Mouse (Mus musculus): ENCODE results near the gene Platr25.
A peak's percentile ranks its signal among the peaks of the same experiment; 100 is the strongest.
"Not testable (repeated sequence)": the region's sequence is repeated elsewhere in the genome, so short reads cannot be mapped to it uniquely, and the experiment has no call there.

Gene Platr25

GRCm38 (mm10) chr13:62760432-62761415 lies at the start of gene Platr25:
Platr25 (minus strand) TSS chr13:62760709.
- DNase-seq (ENCODE audit: low spot score in 2 of 2): peak; percentile 53 to 66

DNA sequence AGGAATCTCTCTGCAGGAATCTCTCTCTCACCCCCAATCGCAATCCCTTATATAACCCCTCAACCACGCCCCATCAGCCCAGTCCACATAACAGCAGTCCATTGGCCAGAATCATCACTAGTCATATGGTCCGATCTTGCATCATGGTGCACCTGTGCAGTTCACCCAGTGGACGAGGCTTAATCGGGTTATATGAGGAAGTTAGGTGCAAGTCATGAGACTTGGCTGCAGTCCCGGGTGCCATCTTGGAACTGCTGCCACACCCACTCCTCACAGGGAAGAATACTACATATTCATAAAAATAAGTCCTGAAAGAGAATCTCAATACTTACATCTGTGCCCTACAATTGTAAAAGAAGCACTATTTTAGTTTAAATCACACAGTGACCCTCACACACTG lies 47.5 kb upstream of the Platr25 start:
- DNase-seq (ENCODE audit: low spot score in 2 of 2): not testable (repeated sequence)

- not testable (repeated sequence) for DNase-seq (ENCODE audit: low spot score in 2 of 2)
These were observed 25.6 kb upstream of the Platr25 start for GRCm38 (mm10) chr13:62786135-62786493.

DNA sequence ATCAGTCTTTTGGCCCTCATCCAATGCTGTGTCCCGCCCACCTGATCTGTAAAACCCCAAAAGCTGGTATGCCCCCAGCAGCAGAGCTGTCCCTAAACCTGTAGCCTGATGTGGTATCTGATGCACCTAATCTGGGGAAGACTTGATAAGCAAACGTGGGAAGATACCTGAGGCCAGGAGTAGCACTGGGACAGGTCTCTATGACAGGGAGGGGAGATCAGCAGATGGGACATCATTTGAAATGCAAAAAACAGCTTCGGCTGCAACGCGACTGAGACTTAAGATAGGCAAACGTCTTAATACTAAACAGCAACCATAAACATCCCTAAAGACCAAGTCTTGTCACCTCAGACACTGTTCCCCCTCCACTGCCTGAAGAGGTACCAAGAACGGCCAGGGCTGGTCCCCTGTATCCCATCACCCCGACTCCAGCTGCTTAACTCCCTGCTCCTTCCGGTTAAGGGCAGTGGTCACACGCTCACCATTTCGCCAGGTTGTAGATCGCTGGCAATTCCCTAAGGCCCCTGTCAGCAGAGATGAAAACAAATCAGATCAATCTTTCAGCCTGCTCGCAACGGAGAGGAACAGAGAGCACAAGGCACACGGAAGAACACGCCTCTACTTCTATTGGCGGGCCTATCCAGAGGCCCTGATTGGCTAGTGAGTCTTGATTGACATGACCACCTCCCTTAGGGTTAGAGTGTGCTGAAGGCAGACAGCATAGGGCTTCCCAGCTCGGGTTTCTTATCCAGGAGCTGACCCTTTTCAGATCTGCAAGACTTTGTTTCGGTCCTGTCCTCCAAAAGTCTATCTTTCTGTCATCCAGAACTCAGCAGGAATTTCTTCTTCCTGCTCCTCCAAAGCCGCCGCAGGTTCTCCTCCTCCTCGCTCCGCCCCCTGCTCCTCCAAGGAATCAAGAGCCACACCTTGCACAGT lies 25.0 kb upstream of the Platr25 start, which contains the start of gene Gm5141:
Gm5141 (minus strand) TSS at position 610 of the 936 bp plus-strand sequence.
- peak; percentile 28 to 32 for DNase-seq (ENCODE audit: low spot score in 2 of 2)

DNA sequence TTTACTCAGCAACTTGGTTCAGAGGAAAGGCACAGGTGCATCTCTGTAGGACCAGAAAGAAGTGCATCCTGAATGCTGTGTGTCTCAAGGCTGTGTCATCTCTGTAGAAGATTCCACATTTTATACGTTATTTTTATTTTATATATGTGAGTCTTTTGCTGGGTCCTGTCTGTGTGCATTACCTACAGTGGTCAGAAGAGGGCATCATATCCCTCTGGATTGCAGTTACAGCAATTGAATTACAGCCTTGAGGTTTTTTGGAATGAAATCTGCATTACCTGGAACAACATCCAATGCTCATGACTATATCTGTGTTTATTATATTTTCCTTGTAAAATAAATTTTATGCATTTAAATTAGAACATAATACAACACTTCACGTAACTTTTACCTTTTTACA lies 3.3 kb upstream of the Platr25 start:
- peak; percentile 6 to 20 for DNase-seq (ENCODE audit: low spot score in 2 of 2)

DNA sequence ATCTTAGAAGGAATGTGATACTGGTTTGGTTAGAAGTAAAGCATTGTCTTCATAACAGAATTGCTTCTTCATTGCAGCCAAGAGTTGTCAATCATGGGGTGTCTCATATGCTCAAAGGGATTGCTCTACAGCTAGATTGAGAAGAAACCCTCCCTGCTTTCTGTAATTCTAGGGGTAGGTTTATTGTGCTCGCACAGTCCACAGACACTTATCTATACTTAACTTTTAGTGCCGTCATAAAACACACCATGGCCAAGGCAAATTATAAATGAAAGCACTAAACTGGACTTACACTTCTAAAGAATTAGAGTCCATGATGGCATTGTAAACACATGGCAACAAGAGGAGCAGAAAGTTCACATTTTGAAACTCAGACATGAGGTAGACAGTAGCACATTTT lies 27.2 kb downstream of the Platr25 start:
- no peak for DNase-seq (ENCODE audit: low spot score in 2 of 2)

GRCm38 (mm10) chr13:62712611-62713010 lies 47.9 kb downstream of the Platr25 start:
- not testable (repeated sequence) for DNase-seq (ENCODE audit: low spot score in 2 of 2)

DNA sequence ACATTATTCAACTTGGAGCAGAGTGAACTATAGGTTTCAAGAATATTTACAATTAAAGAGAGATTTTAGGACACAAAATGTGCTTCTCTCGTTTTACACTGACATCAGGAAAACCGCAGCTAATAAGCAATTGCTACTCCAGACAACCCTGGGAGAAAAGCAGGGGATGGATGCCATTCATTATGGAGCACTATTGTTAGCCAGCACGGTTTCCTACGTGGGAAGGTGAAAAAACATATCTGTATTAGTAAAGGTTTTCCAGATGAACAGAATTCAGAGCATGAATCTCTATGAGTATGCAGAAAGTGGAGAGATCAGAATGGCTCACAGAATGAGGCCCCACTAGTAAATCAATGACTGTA lies 75.2 kb downstream of the Platr25 start:
- DNase-seq (ENCODE audit: low spot score in 2 of 2): not testable (repeated sequence)

- DNase-seq (ENCODE audit: low spot score in 2 of 2): peak; percentile 28 to 43
These were observed 75.8 kb downstream of the Platr25 start for GRCm38 (mm10) chr13:62684608-62685286.

DNA sequence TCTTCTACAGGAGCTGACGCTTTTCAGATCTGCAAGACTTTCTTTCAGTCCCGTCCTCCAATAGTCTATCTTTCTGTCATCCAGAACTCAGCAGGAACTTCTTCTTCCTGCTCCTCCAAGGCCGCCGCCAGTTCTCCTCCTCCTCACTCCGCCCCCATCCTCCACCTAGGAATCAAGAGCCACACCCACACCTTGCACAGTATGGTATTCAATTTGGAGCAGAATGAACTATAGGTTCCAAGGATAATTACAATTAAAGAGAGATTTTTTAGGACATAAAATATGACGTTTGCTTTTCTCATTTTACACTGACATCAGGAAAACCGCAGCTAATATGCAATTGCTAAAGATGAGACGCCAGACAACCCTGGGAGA lies 107.2 kb downstream of the Platr25 start:
- DNase-seq (ENCODE audit: low spot score in 2 of 2): no peak

DNA sequence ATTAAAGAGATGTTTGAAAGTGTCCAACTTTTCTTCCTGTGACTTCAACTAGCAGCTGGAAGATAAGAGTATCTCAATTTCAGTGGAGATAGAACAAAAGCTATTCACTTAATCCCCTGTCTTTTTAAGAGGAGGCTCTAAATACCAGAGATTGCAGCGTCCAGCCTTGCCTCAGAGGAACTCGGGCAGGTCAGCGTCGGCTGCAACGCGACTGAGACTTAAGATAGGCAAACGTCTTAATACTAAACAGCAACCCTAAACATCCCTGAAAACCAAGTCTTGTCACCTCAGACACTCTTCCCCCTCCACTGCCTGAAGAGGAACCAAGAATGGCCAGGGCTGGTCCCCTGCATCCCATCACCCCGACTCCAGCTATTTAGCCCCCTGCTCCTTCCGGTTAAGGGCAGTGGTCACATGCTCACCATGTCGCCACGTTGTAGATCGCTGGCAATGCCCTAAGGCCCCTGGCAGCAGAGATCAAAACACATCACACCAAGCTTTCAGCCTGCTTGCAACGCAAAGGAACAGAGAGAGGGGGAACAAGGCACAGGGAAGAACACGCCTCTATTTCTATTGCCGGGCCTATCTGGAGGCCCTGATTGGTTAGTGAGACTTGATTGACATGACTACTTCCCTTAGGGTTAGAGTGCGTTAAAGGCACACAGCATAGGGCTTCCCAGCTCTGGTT lies 107.7 kb downstream of the Platr25 start:
- DNase-seq (ENCODE audit: low spot score in 2 of 2): peak; percentile 48

DNA sequence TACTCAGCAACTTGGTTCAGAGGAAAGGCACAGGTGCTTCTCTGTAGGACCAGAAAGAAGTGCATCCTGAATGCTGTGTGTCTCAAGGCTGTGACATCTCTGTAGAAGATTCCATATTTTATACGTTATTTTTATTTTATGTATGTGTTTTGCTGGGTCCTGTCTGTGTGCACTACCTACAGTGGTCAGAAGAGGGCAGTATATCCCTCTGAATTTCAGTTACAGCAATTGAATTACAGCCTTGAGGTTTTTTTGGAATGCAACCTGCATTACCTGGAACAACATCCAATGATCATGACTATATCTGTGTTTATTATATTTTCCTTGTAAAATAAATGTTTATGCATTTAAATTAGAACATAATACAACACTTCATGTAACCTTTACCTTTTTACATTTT lies 133.4 kb downstream of the Platr25 start:
- DNase-seq (ENCODE audit: low spot score in 2 of 2): peak; percentile 1 to 30

- DNase-seq (ENCODE audit: low spot score in 2 of 2): not testable (repeated sequence)
These were observed 136.2 kb downstream of the Platr25 start for GRCm38 (mm10) chr13:62624277-62624665.

GRCm38 (mm10) chr13:62623577-62624276 lies 136.8 kb downstream of the Platr25 start, which contains the start of gene 6720489N17Rik:
6720489N17Rik (minus strand) TSS chr13:62624182.
- DNase-seq (ENCODE audit: low spot score in 2 of 2): peak; percentile 64 to 77
